ENCODE assay signal across 11 mouse cellular contexts in genomic region chr11:31744076-31744785, GRCm38 (mm10).
DNase-seq lines count a peak whose midpoint lies in the region; ATAC-seq and TF ChIP-seq lines count a peak whose summit lies in the region.
"Had no signal": no experiment of that assay in that cellular context is flagged by ENCODE, and none has a peak within 500 bp of the region (broad histone marks: within the 10 kb centered on the region; RNA-seq: fewer than 3 reads in every experiment).

No protein-coding gene starts in this region.

- H3K27me3 ChIP-seq in kidney, adult 2 months (replicated peaks; ENCODE audit: control insufficient read depth, insufficient read depth, low read length), result no peaks in the 10 kb centered on the region
- H3K27me3 ChIP-seq in kidney, embryonic 14.5 days (ENCODE audit: control insufficient read depth, insufficient read depth, low read length), result no peaks in the 10 kb centered on the region
- H3K27me3 ChIP-seq in midbrain, embryonic 15.5 days (replicated peaks), result no peaks in the 10 kb centered on the region

- peak overlapping the region; percentile 65 for H3K27ac ChIP-seq in kidney, adult 2 months (ENCODE audit: insufficient read depth, low read depth, low read length)
- no peak overlapping the region for H3K27ac ChIP-seq in kidney, embryonic 14.5 days (ENCODE audit: low read depth, low read length)
- H3K27ac ChIP-seq in midbrain, embryonic 15.5 days, result no peak overlapping the region

- H3K4me1 ChIP-seq in kidney, adult 2 months (ENCODE audit: control insufficient read depth, insufficient read depth, low read length), result peaks cover 34% of the 10 kb centered on the region
- 0 out of 2 replicates have a peak, but pooled peaks cover 6% of the 10 kb centered on the region for H3K4me1 ChIP-seq in kidney, embryonic 14.5 days (ENCODE audit: control insufficient read depth, insufficient read depth, low read length)
- H3K4me1 ChIP-seq in midbrain, embryonic 15.5 days, result peaks cover 17% of the 10 kb centered on the region

- TF ChIP-seq CTCF in kidney, adult 2 months (conservative IDR thresholded peaks at IDR 0.05; ENCODE audit: insufficient read depth, insufficient read length, low read depth, low read length), result no peak

- no peaks in the 10 kb centered on the region for H3K36me3 ChIP-seq in kidney, adult 2 months (ENCODE audit: control insufficient read depth, insufficient read depth, low read length)
- H3K36me3 ChIP-seq in kidney, embryonic 14.5 days (ENCODE audit: control insufficient read depth, insufficient read depth, low read length), result no peaks in the 10 kb centered on the region
- H3K36me3 ChIP-seq in midbrain, embryonic 15.5 days (replicated peaks), result no peaks in the 10 kb centered on the region

- peak; percentile 85 for DNase-seq in kidney, adult 2 months
- peak; percentile 45 for DNase-seq in WW6 (ENCODE audit: low read depth, low spot score)
- peak; percentile 78 to 81 for DNase-seq in kidney, postnatal 36 days
- no peak for DNase-seq in T-cell, adult 2 months (ENCODE audit: low spot score)
- no peak for DNase-seq in cerebellum, postnatal 4 days (ENCODE audit: low spot score in 2 of 2)
- DNase-seq: cerebellum, postnatal 25 days; heart, adult 18-20 months; heart, postnatal 14 days; liver, postnatal 0 days had no signal

- no peak for ATAC-seq in kidney, embryonic 14.5 days (ENCODE audit: low FRiP score, low TSS enrichment)
- 0 out of 2 replicates have a peak, but pooled peaks have one; percentile 40 for ATAC-seq in midbrain, embryonic 15.5 days (replicated peaks)
- ATAC-seq: liver, postnatal 0 days had no signal

- TF ChIP-seq POLR2A in kidney, adult 2 months (IDR thresholded peaks at IDR 0.05; ENCODE audit: low read depth, low read length), result no peak

- no peak overlapping the region for H3K4me2 ChIP-seq in kidney, embryonic 14.5 days (replicated peaks; ENCODE audit: low read depth, low read length)
- H3K4me2 ChIP-seq in midbrain, embryonic 15.5 days, result no peak overlapping the region

- no peak overlapping the region for H3K4me3 ChIP-seq in kidney, adult 2 months (ENCODE audit: insufficient read depth, low read depth, low read length)
- no peak overlapping the region for H3K4me3 ChIP-seq in kidney, embryonic 14.5 days (ENCODE audit: low read length)
- no peak overlapping the region for H3K4me3 ChIP-seq in midbrain, embryonic 15.5 days

- H3K9me3 ChIP-seq in kidney, embryonic 14.5 days (ENCODE audit: control insufficient read depth, low read length), result no peaks in the 10 kb centered on the region
- H3K9me3 ChIP-seq in midbrain, embryonic 15.5 days, result no peaks in the 10 kb centered on the region

- no peak overlapping the region for H3K9ac ChIP-seq in kidney, embryonic 14.5 days (ENCODE audit: low read depth, low read length)
- no peak overlapping the region for H3K9ac ChIP-seq in midbrain, embryonic 15.5 days
- H3K9ac ChIP-seq: liver, postnatal 0 days had no signal

- WGBS in kidney, adult 2 months, result 73% methylated on average over 12 of the region's 12 CpGs
- 82% methylated on average over 12 of the region's 12 CpGs for WGBS in kidney, embryonic 14.5 days
- 72% methylated on average over 12 of the region's 12 CpGs for WGBS in midbrain, embryonic 15.5 days

Comparison
In these comparisons a context has a peak if more than half of its experiments do, and no peak if none do; other contexts are left out.
1. DNase-seq: peak in kidney, adult 2 months (single experiment), WW6 (single experiment) and kidney, postnatal 36 days (2 of 2); none in T-cell, adult 2 months (single experiment) and cerebellum, postnatal 4 days (0 of 2).